Mouse (Mus musculus): ENCODE measurements around the gene Myh7b.

Myh7b gene

DNA sequence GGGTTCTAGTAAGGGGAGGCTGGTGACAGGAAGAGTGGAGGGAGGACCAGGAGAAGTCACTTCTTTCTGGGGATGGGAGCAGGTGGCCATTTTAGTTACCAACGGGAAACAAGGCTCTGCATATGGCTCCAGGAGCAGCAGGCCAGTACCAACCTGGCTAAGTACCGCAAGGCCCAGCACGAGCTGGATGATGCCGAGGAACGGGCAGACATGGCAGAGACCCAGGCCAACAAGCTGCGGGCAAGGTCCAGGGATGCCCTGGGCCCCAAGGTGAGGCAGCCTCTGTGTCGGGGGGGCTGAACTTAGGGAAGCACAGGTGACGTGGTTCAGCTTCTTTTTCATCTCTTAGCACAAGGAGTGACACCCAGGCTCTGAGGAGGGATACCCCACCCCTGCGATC is 22.7 kb downstream of the Myh7b start:
- no peak for DNase-seq (ENCODE audit: low spot score in 2 of 2)

DNA sequence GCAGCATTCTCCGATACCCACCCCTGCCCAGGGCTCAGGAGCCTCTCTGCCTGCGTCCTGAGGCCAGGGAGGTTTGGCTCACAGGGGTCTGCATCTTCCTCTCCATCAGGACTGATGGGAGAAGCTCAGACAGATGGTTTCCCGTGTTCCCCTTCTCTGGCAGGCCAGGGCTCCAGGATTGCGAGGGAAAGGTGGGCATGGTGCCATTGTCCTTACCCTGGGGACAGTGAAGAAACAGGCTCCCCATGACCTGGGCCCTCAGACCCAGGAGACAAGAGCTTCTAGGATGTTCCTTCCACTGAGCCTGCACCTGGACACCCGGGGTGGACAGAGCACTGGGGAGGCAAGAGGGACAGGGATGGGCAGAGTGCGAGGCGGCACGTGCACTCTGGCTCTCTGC is 23.6 kb downstream of the Myh7b start:
- peak in 1 of 2 experiments; percentile 36 for DNase-seq (ENCODE audit: low spot score in 2 of 2)

DNA sequence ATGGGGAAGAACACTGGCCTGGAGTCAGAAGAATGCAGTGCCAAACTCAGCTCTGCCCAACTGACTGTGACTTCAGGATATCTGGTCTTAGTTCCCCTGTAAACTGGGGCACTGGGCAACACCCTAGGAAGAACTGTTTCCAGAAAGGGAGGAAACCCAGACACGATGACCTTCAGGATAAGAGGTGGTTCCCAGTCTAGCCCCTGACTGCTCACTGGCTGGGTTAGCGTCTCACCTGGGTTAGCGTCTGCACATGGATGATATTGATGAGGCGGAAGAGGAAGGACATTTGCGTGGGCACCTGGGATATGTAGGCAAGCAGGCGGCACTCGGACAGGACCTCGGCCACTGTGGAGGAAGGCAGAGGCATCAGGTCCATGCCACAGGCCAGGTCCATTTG is 24.9 kb downstream of the Myh7b start:
- no peak for DNase-seq (ENCODE audit: low spot score in 2 of 2)

DNA sequence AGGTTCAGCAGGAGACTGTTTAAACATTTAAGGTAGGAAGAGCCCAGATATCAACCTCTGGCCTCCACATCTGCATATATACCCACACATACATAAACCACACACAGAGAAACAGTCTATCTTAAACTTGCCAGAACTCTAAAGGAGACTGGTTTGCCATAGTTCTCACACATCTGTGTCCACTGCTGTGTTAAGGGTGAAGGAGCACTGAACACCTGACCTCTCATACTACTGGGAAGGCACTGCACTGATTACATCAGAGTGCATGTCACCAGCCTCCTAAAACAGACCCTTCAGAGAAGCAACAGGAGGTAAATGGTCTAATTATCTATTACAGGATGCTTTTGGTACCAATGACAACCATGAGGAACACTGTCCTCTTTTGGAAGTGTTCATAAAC is 25.9 kb downstream of the Myh7b start:
- DNase-seq (ENCODE audit: low spot score in 2 of 2): no peak

DNA sequence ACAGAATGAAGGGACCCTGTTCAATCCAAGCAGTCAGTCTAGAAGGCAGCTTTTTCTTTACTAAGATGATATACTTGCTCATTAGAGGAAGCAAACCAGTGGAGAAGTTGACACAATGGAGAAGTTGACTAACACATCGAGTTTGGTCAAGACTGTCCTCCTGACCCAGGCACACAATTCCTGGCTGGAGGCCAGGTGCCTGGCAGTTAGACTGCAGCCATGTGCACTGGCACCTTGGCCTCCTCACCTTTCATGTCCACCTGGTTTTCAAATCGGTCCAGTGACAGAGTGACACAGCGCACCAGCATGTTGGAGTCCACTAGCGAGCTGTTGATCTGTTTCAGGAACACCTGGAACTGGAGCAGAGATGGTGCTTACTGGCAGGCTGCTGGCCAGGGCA is 26.4 kb downstream of the Myh7b start:
- no peak for DNase-seq (ENCODE audit: low spot score in 2 of 2)

DNA sequence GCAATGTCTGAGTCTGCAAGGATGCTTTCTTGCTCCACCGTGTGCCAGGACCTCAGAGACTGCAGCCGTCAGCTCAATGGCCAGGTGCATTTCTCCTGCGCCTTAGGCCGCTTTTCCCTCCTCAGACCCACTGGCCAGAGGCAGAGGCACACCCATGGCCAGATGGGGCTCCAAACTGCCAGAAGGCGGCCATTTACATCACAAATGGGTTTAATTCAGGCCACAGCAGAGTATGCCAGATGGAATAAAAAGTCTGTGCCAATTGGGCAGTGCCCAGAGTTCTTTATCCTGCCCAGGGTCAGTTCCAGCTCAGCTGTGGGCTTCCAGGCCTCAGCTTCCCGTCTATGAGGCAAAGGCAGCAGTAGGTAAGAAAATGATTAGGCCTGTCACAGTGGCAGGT is 29.6 kb downstream of the Myh7b start:
- DNase-seq (ENCODE audit: low spot score in 2 of 2): no peak

DNA sequence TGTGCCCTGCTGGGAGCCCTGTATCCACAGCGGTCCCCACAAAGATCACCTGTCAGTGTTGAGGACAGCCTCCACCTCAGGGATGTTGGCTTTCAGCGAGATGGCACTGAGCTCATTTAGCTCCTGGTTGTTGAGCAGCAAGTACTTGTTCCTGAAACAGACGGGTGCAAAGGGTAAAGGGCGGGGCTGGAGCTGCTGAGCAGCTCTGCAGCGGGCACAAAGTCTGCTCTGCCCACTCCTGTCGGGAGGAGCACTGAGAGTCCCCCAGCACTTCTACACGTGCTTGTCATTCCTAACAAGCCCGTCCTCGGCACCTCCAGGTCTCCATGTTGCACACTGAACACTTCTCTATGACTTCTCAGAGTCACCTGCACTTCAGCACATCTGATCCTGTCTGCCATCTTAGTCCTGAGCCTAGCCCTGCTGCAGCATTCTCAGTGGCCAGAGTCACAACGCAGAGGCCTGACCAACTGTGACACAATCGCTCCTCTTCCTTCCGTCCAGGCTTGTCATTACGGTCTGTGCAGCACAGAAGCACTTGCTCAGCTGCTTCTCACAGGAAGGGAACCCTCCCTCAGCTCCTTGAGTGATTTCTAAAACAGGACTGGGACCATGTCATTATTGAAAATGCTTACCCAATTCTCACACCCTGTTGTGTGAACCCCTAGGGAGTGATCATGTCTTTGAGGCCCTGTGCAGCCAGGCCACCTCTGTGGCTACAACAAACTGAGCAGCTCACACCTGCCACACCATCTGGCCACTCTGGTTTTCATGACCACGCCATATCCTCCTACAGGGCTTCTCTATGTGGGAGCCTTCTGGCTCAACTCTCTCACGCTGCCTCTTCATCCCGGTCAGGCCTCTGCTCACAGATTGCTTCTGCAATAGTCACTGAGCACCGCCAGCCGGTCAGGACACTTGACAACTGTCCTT is 30.8 kb downstream of the Myh7b start:
- DNase-seq (ENCODE audit: low spot score in 2 of 2): no peak

DNA sequence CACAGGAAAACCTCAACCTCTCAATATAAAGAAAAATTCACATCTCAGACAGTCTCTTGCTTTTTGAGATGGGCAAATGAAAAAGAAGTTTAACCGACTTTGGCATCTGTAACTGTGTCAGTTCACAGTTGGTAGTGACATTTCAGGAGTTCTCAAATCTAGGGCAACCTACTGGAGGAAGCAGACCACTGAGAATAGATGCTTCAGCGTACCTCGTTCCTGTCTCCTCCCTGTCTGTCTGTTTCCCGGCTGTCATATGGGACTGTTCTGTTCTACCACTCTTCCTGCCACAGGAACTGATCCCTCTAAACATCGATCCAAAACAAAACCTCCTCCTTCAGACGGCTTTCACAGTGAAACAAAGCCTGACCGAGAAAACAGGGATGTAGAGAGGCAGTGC is 34.7 kb downstream of the Myh7b start:
- no peak for DNase-seq (ENCODE audit: low spot score in 2 of 2)

DNA sequence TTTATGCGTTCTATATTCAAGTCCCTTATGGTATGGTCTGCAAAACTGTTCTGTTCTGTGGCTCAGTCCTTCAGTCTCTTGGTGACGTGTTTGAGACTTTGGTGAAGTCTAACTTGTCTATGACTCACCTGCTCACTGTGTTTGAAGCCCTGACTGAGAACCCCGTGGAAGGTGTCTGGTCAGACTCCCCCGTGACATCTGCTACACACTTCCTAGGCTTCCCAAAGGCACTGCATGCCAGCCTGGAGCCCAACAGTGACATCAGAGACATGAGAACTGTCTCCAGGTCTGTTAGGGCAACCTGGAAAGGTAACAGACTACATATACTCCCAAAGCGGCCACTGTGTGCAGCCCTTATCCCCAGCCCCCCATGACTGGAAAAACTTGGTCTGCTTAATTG is 41.6 kb downstream of the Myh7b start:
- no peak for DNase-seq (ENCODE audit: low spot score in 2 of 2)

DNA sequence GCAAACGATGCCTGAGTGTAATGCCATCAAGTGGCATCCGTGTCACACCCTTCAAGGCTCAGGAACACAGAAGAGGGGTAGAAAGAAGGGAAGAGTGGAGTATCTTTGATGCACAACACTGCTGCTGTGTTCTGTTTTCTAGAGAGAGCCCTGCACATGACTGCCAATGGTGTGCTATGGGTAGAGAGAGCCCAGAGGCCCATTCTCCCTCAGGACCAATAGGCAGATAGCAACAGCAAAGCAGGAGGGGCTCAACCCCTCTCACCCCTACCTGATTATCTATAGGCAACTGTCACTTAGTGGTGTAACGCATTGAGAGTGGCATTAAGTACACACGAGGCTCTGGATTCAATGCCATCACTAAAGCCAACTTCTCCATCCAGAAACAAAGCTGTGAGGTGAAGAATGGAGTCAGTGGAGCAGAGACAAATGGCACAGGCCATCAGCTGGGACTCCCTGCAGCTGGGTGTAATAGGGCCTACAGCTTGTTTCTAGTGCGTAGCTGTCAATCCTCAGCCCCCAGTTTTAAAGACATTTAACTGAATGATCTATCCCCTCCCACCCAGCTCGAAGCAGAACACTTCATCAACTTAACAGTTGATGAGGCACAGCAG is 44.9 kb downstream of the Myh7b start:
- no peak for DNase-seq (ENCODE audit: low spot score in 2 of 2)

DNA sequence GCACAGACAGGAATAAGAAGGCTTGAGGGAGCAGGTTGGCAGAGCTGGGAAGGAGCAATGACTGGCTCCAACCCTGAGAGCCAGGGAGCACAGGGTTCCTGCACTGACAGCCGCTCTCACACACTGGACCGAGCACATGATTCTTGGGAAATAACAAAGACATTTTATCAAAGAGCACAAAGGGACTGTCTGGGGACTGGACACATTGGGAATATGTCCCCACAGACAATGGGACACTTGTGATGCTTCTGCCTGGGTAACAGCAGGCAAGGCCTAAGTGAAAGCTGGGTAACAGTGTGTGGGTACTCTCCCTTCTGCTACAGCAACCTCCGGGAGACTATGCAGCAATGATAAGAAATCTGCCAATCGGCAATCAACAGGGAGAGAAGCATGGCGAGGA is 51.4 kb downstream of the Myh7b start:
- DNase-seq (ENCODE audit: low spot score in 2 of 2): no peak

DNA sequence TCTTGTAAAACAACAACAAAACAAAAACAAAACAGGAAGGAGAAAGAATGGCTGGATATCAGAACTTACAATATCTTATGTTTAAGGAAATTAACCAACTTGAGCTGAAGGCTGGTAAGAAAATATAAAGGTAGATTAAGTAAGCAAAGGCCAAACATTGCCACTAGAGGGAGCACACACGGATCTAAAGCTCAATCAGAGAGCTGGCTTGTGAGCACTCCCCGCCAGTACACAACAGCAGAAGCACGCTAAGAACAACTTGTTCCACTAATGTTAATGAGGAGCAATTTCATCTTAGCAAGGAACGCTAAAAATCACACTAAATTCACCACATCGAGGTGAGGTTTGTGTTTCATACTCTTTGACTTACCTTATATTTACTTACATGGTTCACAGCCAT is 52.1 kb downstream of the Myh7b start:
- peak in 1 of 2 experiments; percentile 22 for DNase-seq (ENCODE audit: low spot score in 2 of 2)

DNA sequence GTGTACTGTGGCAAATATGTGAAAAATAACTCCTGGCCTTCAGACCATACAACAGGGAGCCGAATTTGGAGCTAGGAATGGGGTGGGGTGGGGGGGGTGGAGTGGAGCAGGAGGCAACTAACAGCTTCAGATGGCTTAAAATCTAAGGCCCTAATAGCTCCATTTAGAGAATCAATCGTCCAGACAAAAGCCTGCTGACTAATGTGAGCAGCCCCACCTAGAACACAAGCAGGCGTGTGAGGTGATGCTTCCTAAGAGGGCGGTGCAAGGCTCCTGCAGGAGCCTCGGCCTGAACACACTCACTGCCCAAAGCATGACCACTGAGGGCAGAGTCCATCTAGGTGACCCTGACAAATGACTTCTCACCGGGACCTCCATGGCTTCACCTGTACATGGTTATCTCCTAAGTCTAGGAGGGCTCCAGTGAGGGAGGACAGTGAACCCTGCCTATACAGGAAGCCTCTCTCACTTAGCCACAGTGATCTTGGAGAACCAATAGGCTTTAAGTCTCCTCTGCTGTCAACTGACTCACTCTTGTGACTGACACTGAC is 53.0 kb downstream of the Myh7b start:
- no peak for DNase-seq (ENCODE audit: low spot score in 2 of 2)

DNA sequence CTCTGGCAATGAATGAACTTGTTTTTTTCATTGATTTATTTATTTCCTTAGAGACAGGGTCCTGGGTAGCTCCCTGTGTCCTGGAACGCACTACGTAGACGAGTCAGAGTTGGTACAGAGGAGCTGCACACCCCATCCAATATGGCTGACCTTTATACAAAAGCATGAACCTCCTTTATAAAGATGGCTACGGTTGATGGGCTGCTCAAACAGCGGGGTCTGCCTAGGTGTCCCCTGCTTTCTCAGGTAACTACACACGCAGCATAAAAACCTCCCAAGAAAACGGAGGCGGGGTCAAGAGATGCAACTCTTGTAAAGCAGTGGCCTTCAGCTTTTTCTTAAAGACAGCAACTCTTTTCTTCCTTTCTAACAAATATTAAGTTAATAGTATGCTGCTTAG is 56.9 kb downstream of the Myh7b start:
- no peak for DNase-seq (ENCODE audit: low spot score in 2 of 2)

DNA sequence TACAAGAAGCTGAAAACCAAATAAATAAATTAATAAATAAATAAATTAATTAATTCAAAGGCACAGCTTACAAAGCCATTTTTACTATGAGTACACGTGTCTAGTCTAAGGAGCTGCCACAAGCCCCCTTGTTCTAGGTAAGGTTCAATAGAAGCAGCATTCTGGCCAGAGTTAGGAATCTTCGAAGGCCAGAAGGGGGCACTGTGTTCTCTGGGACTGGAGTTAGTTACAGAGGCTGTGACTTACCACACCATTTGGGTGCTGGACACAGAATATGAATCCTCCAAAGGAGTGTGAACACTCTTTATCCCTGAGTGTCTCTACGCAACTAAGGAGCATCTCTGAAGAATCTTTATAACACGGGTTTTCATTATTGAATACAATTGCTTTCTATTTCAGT is 57.4 kb downstream of the Myh7b start:
- DNase-seq (ENCODE audit: low spot score in 2 of 2): no peak

DNA sequence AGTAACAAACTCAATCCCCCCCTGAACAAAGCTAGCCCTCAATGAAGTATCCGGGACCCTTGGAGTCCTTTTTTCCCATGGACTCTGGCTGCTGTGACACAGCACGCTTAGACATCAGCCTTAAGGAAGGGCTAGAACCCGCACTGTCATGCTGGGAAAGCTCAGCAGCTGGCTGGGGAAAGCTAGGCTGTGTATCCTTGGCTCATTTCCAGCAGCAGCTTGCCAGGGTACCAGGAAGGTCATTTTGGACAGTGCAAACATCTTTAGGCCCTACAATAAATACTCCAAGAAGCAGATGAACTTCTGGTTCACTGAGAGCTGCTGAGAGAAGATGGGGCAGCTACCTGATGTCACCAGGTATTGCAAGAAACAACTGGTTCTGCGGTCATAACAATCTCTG is 60.2 kb downstream of the Myh7b start:
- DNase-seq (ENCODE audit: low spot score in 2 of 2): no peak

DNA sequence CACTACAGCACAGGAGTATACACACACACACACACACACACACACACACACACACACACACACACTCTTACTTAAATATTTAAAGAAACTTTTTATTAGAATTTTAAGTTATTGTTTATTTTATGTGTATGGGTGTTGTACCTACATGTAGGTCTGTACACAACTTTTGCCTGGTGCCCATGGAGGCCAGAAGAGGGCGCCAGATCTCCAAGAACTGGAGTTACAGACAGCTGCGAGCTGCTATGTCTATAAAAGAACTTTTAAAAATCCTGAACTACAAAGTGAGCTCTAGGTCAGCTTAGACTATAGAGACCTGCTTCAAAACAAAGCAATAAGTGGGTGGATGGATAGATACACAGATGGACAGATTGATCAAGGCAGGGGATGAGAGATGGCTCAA is 62.5 kb downstream of the Myh7b start:
- peak; percentile 20 to 48 for DNase-seq (ENCODE audit: low spot score in 2 of 2)

DNA sequence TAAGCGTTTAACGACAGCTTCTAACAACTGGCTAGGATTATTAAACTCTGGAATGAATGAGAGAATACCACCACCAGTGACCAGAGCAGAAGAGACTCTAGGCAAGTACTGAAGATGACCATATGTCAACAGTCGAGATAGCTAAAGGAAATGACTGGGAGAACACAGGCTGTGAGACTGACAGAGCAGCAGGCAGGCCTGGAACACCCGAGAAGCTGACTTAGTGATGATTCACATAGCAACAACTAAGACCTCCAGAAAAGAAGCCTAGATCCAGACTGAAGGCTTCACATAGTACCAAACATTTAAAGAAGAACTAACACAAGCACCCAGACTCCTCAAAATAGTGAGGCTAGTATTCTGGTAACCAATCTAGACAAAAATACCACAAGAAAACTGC is 64.1 kb downstream of the Myh7b start:
- DNase-seq (ENCODE audit: low spot score in 2 of 2): no peak

DNA sequence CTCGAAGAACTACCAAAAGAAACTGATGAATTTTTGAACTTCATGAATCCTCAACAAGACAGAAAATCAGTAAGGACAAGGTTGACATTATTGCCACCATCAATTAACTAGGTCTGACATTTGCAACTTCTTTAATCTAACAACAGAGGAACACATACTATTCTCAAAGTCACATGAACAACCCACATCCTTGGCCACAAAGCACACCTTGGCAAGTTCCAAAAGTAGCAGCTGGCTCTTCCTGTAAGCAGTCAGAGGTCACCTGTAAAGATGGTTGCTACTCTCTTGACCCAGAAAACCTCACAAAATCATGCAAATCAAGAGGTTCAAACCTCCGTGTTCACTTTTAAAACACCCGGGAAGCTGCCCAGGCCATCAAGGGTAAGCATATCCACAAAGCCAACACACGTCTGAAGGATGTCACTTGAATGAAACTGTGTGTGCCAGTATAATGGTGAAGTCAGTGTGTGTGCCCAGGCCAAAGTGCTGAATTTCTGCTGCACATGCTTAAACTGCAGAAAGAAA is 68.6 kb downstream of the Myh7b start:
- no peak for DNase-seq (ENCODE audit: low spot score in 2 of 2)

DNA sequence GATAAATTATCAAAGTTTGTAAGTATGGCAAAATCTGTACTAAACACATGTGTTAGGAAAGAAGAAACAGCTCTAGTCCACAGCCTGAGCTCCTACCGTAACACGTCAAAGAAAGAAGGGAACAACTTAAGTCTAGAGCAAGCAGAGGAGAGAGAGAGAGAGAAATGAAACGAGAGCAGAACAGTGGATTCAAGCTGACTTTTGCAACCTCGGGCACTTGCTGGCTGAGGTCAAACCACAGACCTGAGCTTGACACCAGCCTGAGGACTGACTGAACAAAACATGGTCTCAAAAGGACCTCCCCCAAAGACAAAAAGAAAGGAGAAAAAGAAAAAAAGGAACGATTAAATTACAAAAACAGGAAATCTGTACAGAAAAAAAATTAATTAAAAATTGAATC is 69.6 kb downstream of the Myh7b start:
- no peak for DNase-seq (ENCODE audit: low spot score in 2 of 2)

DNA sequence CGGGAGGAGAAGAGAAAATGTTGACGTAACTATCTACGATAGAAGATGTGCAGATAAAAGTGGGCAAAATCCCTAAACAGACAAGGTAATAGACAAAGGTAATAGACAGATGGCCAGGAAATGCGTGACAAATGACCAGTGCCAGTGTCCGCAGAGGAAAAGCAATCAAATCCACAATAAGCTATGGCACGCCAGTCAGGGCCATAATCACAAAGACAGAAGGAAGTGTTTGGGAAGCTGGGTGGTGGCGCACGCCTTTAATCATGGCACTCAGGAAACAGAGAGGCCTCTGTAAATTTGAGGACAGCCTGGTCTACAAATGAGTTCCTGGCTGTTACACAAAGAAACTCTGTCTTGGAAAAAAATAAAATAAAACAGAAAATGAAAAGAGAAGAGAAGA is 70.2 kb downstream of the Myh7b start:
- DNase-seq (ENCODE audit: low spot score in 2 of 2): no peak

DNA sequence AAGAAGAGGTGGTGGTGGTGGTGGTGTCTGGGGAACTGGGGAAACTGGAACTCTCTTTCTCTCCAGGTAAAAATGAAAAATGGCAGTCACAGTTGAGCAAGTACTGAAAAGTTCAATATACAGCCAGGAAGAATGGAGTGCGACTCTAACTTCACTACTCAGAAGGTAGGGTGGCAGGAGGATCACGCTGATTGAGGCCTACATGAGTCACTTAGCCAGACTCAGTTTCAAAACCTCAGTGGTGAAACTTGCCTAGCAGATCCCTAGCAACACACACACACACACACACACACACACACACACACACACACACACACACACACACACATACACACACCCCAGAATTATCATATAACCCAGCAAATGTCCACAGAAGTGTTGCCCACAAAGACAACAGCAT is 70.9 kb downstream of the Myh7b start:
- DNase-seq (ENCODE audit: low spot score in 2 of 2): no peak

DNA sequence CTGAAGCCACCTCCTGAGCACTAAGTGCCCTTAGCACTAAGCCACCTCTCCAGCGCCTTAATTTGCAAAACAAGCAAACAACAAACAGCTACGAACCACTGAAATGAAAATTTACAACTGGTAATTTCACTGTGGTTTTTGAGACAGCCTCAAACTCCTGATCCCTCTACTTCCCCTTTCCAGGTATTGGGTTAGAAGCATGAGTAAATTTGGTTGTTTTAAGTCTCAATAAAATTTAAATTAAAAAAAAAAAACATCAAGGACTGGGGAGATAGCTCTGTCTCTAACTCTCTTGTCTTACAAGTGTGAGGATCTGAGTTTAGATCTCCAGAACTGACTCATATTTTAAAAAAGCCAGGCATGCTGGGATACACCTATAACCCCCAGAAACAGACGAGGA is 72.1 kb downstream of the Myh7b start:
- no peak for DNase-seq (ENCODE audit: low spot score in 2 of 2)
